Mouse (Mus musculus): ENCODE measurements around the gene Abcb9.

- TF ChIP-seq CTCF (IDR thresholded peaks at IDR 0.05; ENCODE audit: low read depth) (no peak), EP300 (IDR thresholded peaks at IDR 0.05; ENCODE audit: low read depth) (no peak)
Observed at GRCm38 (mm10) chr5:124075716-124076115, 19.9 kb downstream of the Abcb9 start.
